Mouse (Mus musculus): Measurements from ENCODE around the gene Pcif1. TPM values are rescaled to one million over a fixed set of nuclear protein-coding genes. Genes with fewer than 3 reads are reported as not detected.
A peak's percentile ranks its signal among the peaks of the same experiment; 100 is the strongest.
"Not testable (repeated sequence)": the region's sequence is repeated elsewhere in the genome, so short reads cannot be mapped to it uniquely, and the experiment has no call there.

The Pcif1 gene
- polyA plus RNA-seq, 1 experiment from 2014 or later, result 58.8 TPM

DNA sequence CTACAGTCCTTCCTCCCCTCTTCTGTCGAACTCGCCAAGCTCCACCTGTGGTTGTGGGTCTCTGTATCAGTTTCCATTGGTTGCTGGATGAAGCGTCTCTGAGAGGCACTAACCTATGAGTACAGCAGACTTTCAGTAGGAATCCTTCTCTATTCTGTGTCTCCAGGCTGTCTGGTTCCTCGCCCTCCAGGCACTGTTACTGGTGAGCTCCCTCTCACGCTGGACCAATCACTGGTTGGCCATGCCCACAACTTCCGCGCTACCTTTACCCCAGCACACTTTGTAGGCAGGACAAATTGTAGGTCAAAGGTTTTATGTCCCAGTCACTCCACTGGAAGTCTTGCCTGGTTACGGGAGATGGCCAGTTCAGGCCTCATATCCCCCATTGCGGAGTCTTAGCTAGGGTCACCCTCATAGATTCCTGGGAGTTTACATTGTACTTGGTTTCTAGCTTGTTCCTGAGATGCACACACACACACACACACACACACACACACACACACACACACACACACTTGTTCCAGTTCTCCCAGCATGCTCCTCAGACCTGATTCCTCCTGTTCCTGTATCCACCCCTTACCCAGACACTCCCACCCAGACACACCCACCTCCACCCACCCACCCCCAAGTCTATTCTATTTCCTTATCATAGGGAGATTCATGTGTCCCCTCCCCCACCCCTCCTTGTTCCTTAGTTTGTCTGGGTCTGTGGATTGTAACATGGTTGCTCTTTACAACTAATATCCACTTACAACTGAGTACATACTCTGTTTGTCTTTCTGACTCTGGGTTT lies 19.3 kb upstream of the Pcif1 start:
- H3K9ac ChIP-seq (ENCODE audit: low read length), result no peak overlapping the region
- no peaks in the 10 kb centered on the region for H3K9me3 ChIP-seq (ENCODE audit: control insufficient read depth, low read length)
- ATAC-seq (ENCODE audit: insufficient number of reproducible peaks, insufficient read depth, low FRiP score, low read depth), result no peak
- no peak overlapping the region for H3K27ac ChIP-seq (replicated peaks in 1 of 2; ENCODE audit: control insufficient read depth in 1 of 2, insufficient read depth in 1 of 2, low read depth in 2 of 2, low read length in 2 of 2)
- H3K36me3 ChIP-seq (ENCODE audit: control insufficient read depth, insufficient read depth, low read length), result no peaks in the 10 kb centered on the region
- 62% methylated on average over 9 of the region's 9 CpGs for WGBS
- peaks cover 22 to 27% of the 10 kb centered on the region in 2 experiments for H3K4me1 ChIP-seq (ENCODE audit: control insufficient read depth in 2 of 2, insufficient read depth in 2 of 2, low read length in 2 of 2)
- no peak overlapping the region for H3K4me2 ChIP-seq (ENCODE audit: low read length)
- H3K4me3 ChIP-seq (ENCODE audit: control insufficient read depth in 1 of 2, insufficient read depth in 1 of 2, low read depth in 1 of 2, low read length in 2 of 2), result no peak overlapping the region
- peaks cover 45% of the 10 kb centered on the region for H3K27me3 ChIP-seq (ENCODE audit: control insufficient read depth, insufficient read depth, low read length)

DNA sequence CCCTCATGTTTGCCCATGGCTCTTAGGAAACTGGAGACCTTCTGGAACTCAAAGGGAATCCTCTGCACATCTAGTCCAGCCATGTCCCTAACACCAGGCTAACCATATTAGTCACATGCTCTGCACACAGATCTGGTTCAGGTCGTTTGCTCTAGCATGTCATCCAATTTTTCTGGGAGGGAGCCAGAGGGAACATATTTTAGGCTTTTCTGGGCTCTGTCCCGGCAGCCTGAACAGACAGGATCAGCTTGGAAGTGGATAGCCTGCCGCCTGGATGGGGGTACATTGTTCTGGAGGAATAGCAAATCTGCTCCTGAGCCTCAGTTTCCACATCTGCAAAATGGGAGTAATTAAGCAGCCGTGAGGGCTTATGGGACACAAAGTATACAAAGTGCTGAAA lies 18.0 kb upstream of the Pcif1 start:
- peaks cover 22 to 27% of the 10 kb centered on the region in 2 experiments for H3K4me1 ChIP-seq (ENCODE audit: control insufficient read depth in 2 of 2, insufficient read depth in 2 of 2, low read length in 2 of 2)
- H3K27me3 ChIP-seq (ENCODE audit: control insufficient read depth, insufficient read depth, low read length), result peaks cover 33% of the 10 kb centered on the region
- WGBS, result 66% methylated on average over 4 of the region's 4 CpGs
- H3K9ac ChIP-seq (ENCODE audit: low read length), result no peak overlapping the region
- H3K27ac ChIP-seq (replicated peaks in 1 of 2; ENCODE audit: control insufficient read depth in 1 of 2, insufficient read depth in 1 of 2, low read depth in 2 of 2, low read length in 2 of 2), result no peak overlapping the region
- no peaks in the 10 kb centered on the region for H3K36me3 ChIP-seq (ENCODE audit: control insufficient read depth, insufficient read depth, low read length)
- H3K4me2 ChIP-seq (ENCODE audit: low read length), result no peak overlapping the region
- H3K9me3 ChIP-seq (ENCODE audit: control insufficient read depth, low read length), result no peaks in the 10 kb centered on the region
- no peak for ATAC-seq (ENCODE audit: insufficient number of reproducible peaks, insufficient read depth, low FRiP score, low read depth)
- no peak overlapping the region for H3K4me3 ChIP-seq (ENCODE audit: control insufficient read depth in 1 of 2, insufficient read depth in 1 of 2, low read depth in 1 of 2, low read length in 2 of 2)

GRCm38 (mm10) chr2:164862179-164862861 lies 16.8 kb upstream of the Pcif1 start:
- H3K27ac ChIP-seq (replicated peaks in 1 of 2; ENCODE audit: control insufficient read depth in 1 of 2, insufficient read depth in 1 of 2, low read depth in 2 of 2, low read length in 2 of 2), result peak overlapping the region; percentile 34 to 56; a peak in 2 of 4 replicates
- H3K9me3 ChIP-seq (ENCODE audit: control insufficient read depth, low read length), result no peaks in the 10 kb centered on the region
- 0 out of 2 replicates have a peak overlapping the region, but pooled peaks have one; percentile 17 for H3K4me2 ChIP-seq (ENCODE audit: low read length)
- no peak overlapping the region for H3K4me3 ChIP-seq (ENCODE audit: control insufficient read depth in 1 of 2, insufficient read depth in 1 of 2, low read depth in 1 of 2, low read length in 2 of 2)
- H3K9ac ChIP-seq (ENCODE audit: low read length), result no peak overlapping the region
- H3K27me3 ChIP-seq (ENCODE audit: control insufficient read depth, insufficient read depth, low read length), result peaks cover 21% of the 10 kb centered on the region
- 46% methylated on average over 9 of the region's 9 CpGs for WGBS
- H3K36me3 ChIP-seq (ENCODE audit: control insufficient read depth, insufficient read depth, low read length), result no peaks in the 10 kb centered on the region
- peaks cover 24 to 25% of the 10 kb centered on the region in 2 experiments for H3K4me1 ChIP-seq (ENCODE audit: control insufficient read depth in 2 of 2, insufficient read depth in 2 of 2, low read length in 2 of 2)
- ATAC-seq (ENCODE audit: insufficient number of reproducible peaks, insufficient read depth, low FRiP score, low read depth), result peak; percentile 34; the same call in 1 of the 2 replicates

DNA sequence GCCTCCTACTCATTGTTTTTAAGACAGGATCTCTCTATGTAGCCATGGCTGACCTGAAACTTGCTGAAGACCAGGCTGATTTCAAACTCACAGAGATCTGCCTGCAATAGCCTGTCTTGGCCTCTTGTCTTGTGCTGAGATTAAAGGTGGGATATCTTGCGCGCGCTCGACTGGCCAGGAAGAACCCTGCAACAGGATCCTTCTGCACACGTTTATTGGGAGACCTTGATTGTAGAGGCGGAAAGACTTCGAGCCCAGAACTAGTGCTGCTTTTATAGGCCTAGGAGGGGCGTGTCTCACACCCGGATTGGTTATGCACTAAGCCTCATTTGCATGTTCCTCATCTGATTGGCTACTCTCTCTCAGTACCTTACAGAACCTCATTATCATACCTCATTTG lies 15.7 kb upstream of the Pcif1 start:
- H3K9ac ChIP-seq (ENCODE audit: low read length); H3K4me2 ChIP-seq (ENCODE audit: low read length); ATAC-seq (ENCODE audit: insufficient number of reproducible peaks, insufficient read depth, low FRiP score, low read depth); H3K4me3 ChIP-seq (ENCODE audit: control insufficient read depth in 1 of 2, insufficient read depth in 1 of 2, low read depth in 1 of 2, low read length in 2 of 2); H3K36me3 ChIP-seq (ENCODE audit: control insufficient read depth, insufficient read depth, low read length); H3K27ac ChIP-seq (replicated peaks in 1 of 2; ENCODE audit: control insufficient read depth in 1 of 2, insufficient read depth in 1 of 2, low read depth in 2 of 2, low read length in 2 of 2); H3K9me3 ChIP-seq (ENCODE audit: control insufficient read depth, low read length): not testable (repeated sequence)
- 97% methylated on average over 7 of the region's 9 CpGs for WGBS
- peaks cover 11% of the 10 kb centered on the region for H3K27me3 ChIP-seq (ENCODE audit: control insufficient read depth, insufficient read depth, low read length)
- H3K4me1 ChIP-seq (ENCODE audit: control insufficient read depth in 2 of 2, insufficient read depth in 2 of 2, low read length in 2 of 2), result peaks cover 20 to 25% of the 10 kb centered on the region in 2 experiments

GRCm38 (mm10) chr2:164864593-164864992 lies 14.5 kb upstream of the Pcif1 start:
- 53% methylated on average over 4 of the region's 4 CpGs for WGBS
- H3K27ac ChIP-seq (replicated peaks in 1 of 2; ENCODE audit: control insufficient read depth in 1 of 2, insufficient read depth in 1 of 2, low read depth in 2 of 2, low read length in 2 of 2), result no peak overlapping the region
- ATAC-seq (ENCODE audit: insufficient number of reproducible peaks, insufficient read depth, low FRiP score, low read depth), result no peak

GRCm38 (mm10) chr2:164866741-164867551 lies 12.2 kb upstream of the Pcif1 start:
- Histone ChIP-seq H3K4me2 (ENCODE audit: low read length) (peak overlapping the region; percentile 32; the same call in 1 of the 2 replicates), H3K27me3 (ENCODE audit: control insufficient read depth, insufficient read depth, low read length) (no peaks in the 10 kb centered on the region), H3K4me1 (ENCODE audit: control insufficient read depth in 2 of 2, insufficient read depth in 2 of 2, low read length in 2 of 2) (peaks cover 16 to 17% of the 10 kb centered on the region in 2 experiments), H3K4me3 (ENCODE audit: control insufficient read depth in 1 of 2, insufficient read depth in 1 of 2, low read depth in 1 of 2, low read length in 2 of 2) (no peak overlapping the region), H3K9ac (ENCODE audit: low read length) (peak overlapping the region; percentile 52; the same call in 1 of the 2 replicates), H3K36me3 (ENCODE audit: control insufficient read depth, insufficient read depth, low read length) (no peaks in the 10 kb centered on the region), H3K27ac (replicated peaks in 1 of 2; ENCODE audit: control insufficient read depth in 1 of 2, insufficient read depth in 1 of 2, low read depth in 2 of 2, low read length in 2 of 2) (peak overlapping the region; percentile 96 to 99), H3K9me3 (ENCODE audit: control insufficient read depth, low read length) (peaks cover 7% of the 10 kb centered on the region)
- 14% methylated on average over 16 of the region's 16 CpGs for WGBS
- ATAC-seq (ENCODE audit: insufficient number of reproducible peaks, insufficient read depth, low FRiP score, low read depth), result peak; percentile 88

More at GRCm38 (mm10) chr2:164864593-164864992, 14.5 kb upstream of the Pcif1 start:
- H3K4me2 ChIP-seq (ENCODE audit: low read length), result no peak overlapping the region
- H3K4me1 ChIP-seq (ENCODE audit: control insufficient read depth in 2 of 2, insufficient read depth in 2 of 2, low read length in 2 of 2), result peaks cover 20 to 25% of the 10 kb centered on the region in 2 experiments
- peaks cover 7% of the 10 kb centered on the region for H3K9me3 ChIP-seq (ENCODE audit: control insufficient read depth, low read length)
- no peak overlapping the region for H3K4me3 ChIP-seq (ENCODE audit: control insufficient read depth in 1 of 2, insufficient read depth in 1 of 2, low read depth in 1 of 2, low read length in 2 of 2)
- 0 out of 2 replicates have a peak, but pooled peaks cover 1% of the 10 kb centered on the region for H3K27me3 ChIP-seq (ENCODE audit: control insufficient read depth, insufficient read depth, low read length)
- H3K9ac ChIP-seq (ENCODE audit: low read length), result no peak overlapping the region
- no peaks in the 10 kb centered on the region for H3K36me3 ChIP-seq (ENCODE audit: control insufficient read depth, insufficient read depth, low read length)

DNA sequence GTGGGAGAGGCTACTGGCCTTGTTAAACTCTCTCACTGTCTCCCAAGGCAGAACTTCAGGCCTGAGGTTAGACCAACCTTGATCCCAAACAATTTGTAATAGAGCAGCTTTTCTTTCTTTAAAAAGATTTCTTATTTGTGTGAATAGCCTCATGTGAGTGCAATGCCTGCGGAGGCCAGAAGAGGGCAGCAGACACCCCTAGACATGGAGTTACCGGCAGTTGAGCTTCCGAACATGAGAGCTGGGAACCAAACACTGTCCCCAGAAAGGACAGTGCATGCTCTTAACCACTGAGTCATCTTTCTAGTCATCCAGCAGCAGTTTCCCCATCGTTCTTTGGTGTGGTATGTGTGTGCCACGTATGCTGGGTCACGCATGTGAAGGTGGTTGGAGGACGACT lies 11.5 kb upstream of the Pcif1 start:
- H3K36me3 ChIP-seq (ENCODE audit: control insufficient read depth, insufficient read depth, low read length), result no peaks in the 10 kb centered on the region
- H3K4me3 ChIP-seq (ENCODE audit: control insufficient read depth in 1 of 2, insufficient read depth in 1 of 2, low read depth in 1 of 2, low read length in 2 of 2), result no peak overlapping the region
- peaks cover 7% of the 10 kb centered on the region for H3K9me3 ChIP-seq (ENCODE audit: control insufficient read depth, low read length)
- no peak overlapping the region for H3K9ac ChIP-seq (ENCODE audit: low read length)
- H3K4me1 ChIP-seq (ENCODE audit: control insufficient read depth in 2 of 2, insufficient read depth in 2 of 2, low read length in 2 of 2), result peaks cover 13 to 14% of the 10 kb centered on the region in 2 experiments
- H3K27me3 ChIP-seq (ENCODE audit: control insufficient read depth, insufficient read depth, low read length), result no peaks in the 10 kb centered on the region
- H3K27ac ChIP-seq (replicated peaks in 1 of 2; ENCODE audit: control insufficient read depth in 1 of 2, insufficient read depth in 1 of 2, low read depth in 2 of 2, low read length in 2 of 2), result peak overlapping the region; percentile 96 to 99
- ATAC-seq (ENCODE audit: insufficient number of reproducible peaks, insufficient read depth, low FRiP score, low read depth), result no peak
- 93% methylated on average over 7 of the region's 7 CpGs for WGBS
- no peak overlapping the region for H3K4me2 ChIP-seq (ENCODE audit: low read length)

All from heart, embryonic 14.5 days (tissue).